Mouse (Mus musculus) kidney, adult 2 months (tissue): ENCODE measurements around the gene 1700016C15Rik.

Experiments
- CTCF ChIP-seq: fragments of 200-500 bp; conservative IDR thresholded peaks from 2 replicates; pipeline ENCODE4 v1.5.1; 2011; ENCODE audit warnings: low read depth, mild to moderate bottlenecking, control low read depth, low read length, moderate library complexity, mixed read lengths; ENCODE audit not compliant: insufficient read depth, insufficient read length
- POLR2A ChIP-seq: fragments of 200-500 bp; IDR thresholded peaks from one replicate; pipeline ENCODE4 v1.6.1; 2011; ENCODE audit warnings: low read depth, low read length, control low read depth

GRCm38 (mm10) chr1:177718340-177719028 is 11.1 kb upstream of the 1700016C15Rik start:
- TF ChIP-seq POLR2A, result no peak
- TF ChIP-seq CTCF, result no peak
